Mouse (Mus musculus) myocyte (in vitro differentiated cells): ENCODE results near the gene Aspa.

Experiments used
- CEBPB ChIP-seq: IDR thresholded peaks from 2 replicates; pipeline ENCODE4 v1.6.1; 2011; ENCODE audit warnings: mild to moderate bottlenecking, moderate library complexity; ENCODE audit not compliant: poor library complexity, insufficient read depth, severe bottlenecking
- E2F4 ChIP-seq: IDR thresholded peaks from one replicate; pipeline ENCODE4 v1.6.1; 2011; ENCODE audit warnings: mild to moderate bottlenecking, control low read depth, moderate library complexity; ENCODE audit not compliant: insufficient read depth
- MAX ChIP-seq: IDR thresholded peaks from one replicate; pipeline ENCODE4 v1.6.1; 2011; ENCODE audit warnings: low read depth, mild to moderate bottlenecking, control low read depth
- MYOG ChIP-seq, 3 experiments: IDR thresholded peaks; one replicate each; pipeline ENCODE4 v1.6.1; 2011; ENCODE audit warnings: control low read depth in 2 of 3, low read depth in 2 of 3, mild to moderate bottlenecking in 2 of 3; ENCODE audit not compliant: insufficient read length in 2 of 3, control insufficient read depth in 1 of 3, insufficient read depth in 1 of 3
- POLR2A ChIP-seq: IDR thresholded peaks from one replicate; pipeline ENCODE4 v1.6.1; 2011; ENCODE audit warnings: low read depth, mild to moderate bottlenecking, control low read depth, moderate library complexity; ENCODE audit not compliant: insufficient read length
- POLR2AphosphoS2 ChIP-seq: IDR thresholded peaks from one replicate; pipeline ENCODE4 v1.6.1; 2011; ENCODE audit warnings: low read depth, control low read depth; ENCODE audit not compliant: insufficient read length
- USF1 ChIP-seq: IDR thresholded peaks from one replicate; pipeline ENCODE4 v1.6.1; 2011; ENCODE audit warnings: low read depth, mild to moderate bottlenecking, control low read depth, moderate library complexity

GRCm38 (mm10) chr11:73267267-73267666 lies 62.1 kb downstream of the Aspa start, which contains the start of gene Trpv3:
- no peak for TF ChIP-seq POLR2AphosphoS2
- peak; percentile 31 for TF ChIP-seq USF1
- TF ChIP-seq POLR2A: no peak
- peak in 2 of 3 experiments; percentile 52 to 61 for TF ChIP-seq MYOG (IDR thresholded peaks at IDR 0.05; ENCODE audit: control insufficient read depth in 1 of 3, insufficient read depth in 1 of 3, insufficient read length in 2 of 3, low read depth in 2 of 3)
- no peak for TF ChIP-seq MAX
- TF ChIP-seq E2F4: no peak
- TF ChIP-seq CEBPB: no peak
